Comparison of ENCODE assay signal across 7 mouse cellular contexts in the genomic region with DNA sequence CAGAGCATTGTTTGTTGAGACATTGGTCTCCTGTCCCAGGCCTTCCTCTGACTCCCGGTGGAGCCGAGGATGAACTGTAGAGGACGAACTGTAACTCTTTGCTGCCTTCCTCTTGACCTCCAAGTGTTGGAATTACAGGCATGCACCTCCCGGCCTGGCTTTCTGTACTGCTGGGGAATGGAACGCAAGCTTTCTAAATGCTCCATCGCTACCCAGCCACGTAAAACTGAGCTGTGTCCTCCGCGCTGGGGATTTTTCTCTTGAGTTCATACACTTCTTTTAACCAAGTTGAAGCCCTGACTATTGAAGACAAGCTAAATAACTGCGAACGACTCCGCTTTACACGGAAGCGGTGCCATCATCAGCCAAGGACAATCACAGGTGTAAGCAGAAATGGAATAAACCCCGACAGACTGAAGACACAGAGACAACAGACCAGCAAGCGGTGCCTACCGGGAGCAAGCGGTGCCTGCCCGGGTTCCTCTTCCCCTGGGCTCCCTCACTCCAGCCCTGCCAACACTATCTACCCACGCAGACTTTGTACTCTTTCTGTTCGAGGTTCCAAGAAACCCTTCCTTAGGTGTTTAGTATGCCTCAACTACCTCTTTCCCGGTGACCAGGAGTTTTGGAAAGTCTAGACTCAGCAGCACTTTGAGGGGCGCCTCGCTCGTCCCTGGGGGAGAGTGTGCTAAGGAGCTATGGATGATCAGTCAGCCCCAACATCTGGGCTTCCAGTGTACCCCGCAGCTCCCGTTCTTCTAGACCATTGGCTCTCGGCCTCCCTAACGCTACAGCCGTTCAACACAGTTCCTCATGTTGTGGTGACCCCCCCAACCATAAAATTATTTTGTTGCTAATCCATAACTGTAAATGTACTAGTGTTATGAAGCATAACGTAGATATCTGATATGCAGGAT. TPM values are rescaled to one million over a fixed set of nuclear protein-coding genes. Genes with fewer than 3 reads are reported as not detected.
DNase-seq lines count a peak whose midpoint lies in the region; ATAC-seq and TF ChIP-seq lines count a peak whose summit lies in the region.

No protein-coding gene starts in this region.

- no peak overlapping the region for H3K9ac ChIP-seq in embryonic facial prominence, embryonic 12.5 days
- peak overlapping the region; percentile 41 for H3K9ac ChIP-seq in heart, postnatal 0 days (replicated peaks; ENCODE audit: low read depth, low read length)

- peak overlapping the region; percentile 40 for H3K4me2 ChIP-seq in embryonic facial prominence, embryonic 12.5 days (replicated peaks)
- peak overlapping the region; percentile 50 for H3K4me2 ChIP-seq in heart, postnatal 0 days (ENCODE audit: low read depth, low read length)

- 15% methylated on average over 31 of the region's 31 CpGs for WGBS in embryonic facial prominence, embryonic 12.5 days
- WGBS in heart, postnatal 0 days = 15% methylated on average over 31 of the region's 31 CpGs

- H3K27me3 ChIP-seq in embryonic facial prominence, embryonic 12.5 days = peaks cover 33% of the 10 kb centered on the region
- no peaks in the 10 kb centered on the region for H3K27me3 ChIP-seq in heart, postnatal 0 days (ENCODE audit: control insufficient read depth, insufficient read depth, low read length)

- TF ChIP-seq CTCF in heart, postnatal 0 days (IDR thresholded peaks at IDR 0.05; ENCODE audit: low read depth) = no peak

- peak overlapping the region; percentile 17; the same call in 1 of the 2 replicates for H3K27ac ChIP-seq in embryonic facial prominence, embryonic 12.5 days
- H3K27ac ChIP-seq in heart, postnatal 0 days (ENCODE audit: low read depth) = peak overlapping the region; percentile 96

- TF ChIP-seq EP300 in heart, postnatal 0 days (IDR thresholded peaks at IDR 0.05; ENCODE audit: low read depth) = 0 out of 2 replicates have a peak, but pooled peaks have one; percentile 37

- H3K4me1 ChIP-seq in embryonic facial prominence, embryonic 12.5 days = peaks cover 20% of the 10 kb centered on the region; the same call in 1 of the 2 replicates
- H3K4me1 ChIP-seq in heart, postnatal 0 days (ENCODE audit: control insufficient read depth, insufficient read depth) = peaks cover 36% of the 10 kb centered on the region

- H3K9me3 ChIP-seq in embryonic facial prominence, embryonic 12.5 days = no peaks in the 10 kb centered on the region
- H3K9me3 ChIP-seq in heart, postnatal 0 days (replicated peaks; ENCODE audit: control insufficient read depth, low read length) = no peaks in the 10 kb centered on the region

- 0 out of 2 replicates have a peak overlapping the region, but pooled peaks have one; percentile 5 for H3K4me3 ChIP-seq in embryonic facial prominence, embryonic 12.5 days
- H3K4me3 ChIP-seq in heart, postnatal 0 days (ENCODE audit: low read depth, low read length) = peak overlapping the region; percentile 19

- no peak for ATAC-seq in embryonic facial prominence, embryonic 12.5 days (ENCODE audit: insufficient number of reproducible peaks, insufficient read depth, low FRiP score, low TSS enrichment)
- peak; percentile 55 for ATAC-seq in heart, postnatal 0 days (ENCODE audit: insufficient read depth, low read depth)
- peak; percentile 46 for ATAC-seq in megakaryocyte-erythroid progenitor cell, adult 5-6 weeks (replicated peaks; ENCODE audit: low FRiP score, low TSS enrichment, poor library complexity, severe bottlenecking)
- ATAC-seq in cerebellum, adult (ENCODE audit: insufficient number of reproducible peaks, low FRiP score, low TSS enrichment) = no peak; the same call in 1 of the 2 replicates

- H3K36me3 ChIP-seq in embryonic facial prominence, embryonic 12.5 days = no peaks in the 10 kb centered on the region
- no peaks in the 10 kb centered on the region for H3K36me3 ChIP-seq in heart, postnatal 0 days (replicated peaks; ENCODE audit: control insufficient read depth, insufficient read depth, low read length)

- intact Hi-C loops in gastrocnemius, postnatal 14 days (cut with DNase I; ENCODE audit: low total_unique reads) = no loop called here

- peak; percentile 67 for DNase-seq in heart, postnatal 0 days (ENCODE audit: low spot score)
- peak; percentile 42 to 68 for DNase-seq in kidney, postnatal 4 days
- no peak for DNase-seq in left cerebral cortex, adult 18-20 months (ENCODE audit: low spot score in 2 of 2)
- no peak for DNase-seq in gastrocnemius, postnatal 14 days

RNA-seq across cellular contexts. Expression of a gene that starts 24.3 kb away (rescaled TPM):
- polyA plus RNA-seq in embryonic facial prominence, embryonic 12.5 days (2016; fragmentation: Nextera tagmentation; extraction: Ambion mirVana) = 2.9 and 3.0 TPM in 2 replicates
- 42.0 and 47.1 TPM in 2 replicates for total RNA-seq in heart, postnatal 0 days (2014; rRNA removed; ENCODE audit: low replicate concordance)
- 10.1 and 10.5 TPM in 2 replicates for polyA plus RNA-seq in heart, postnatal 0 days (2015; fragmentation: Nextera tagmentation; extraction: Ambion mirVana)
- total RNA-seq in megakaryocyte-erythroid progenitor cell, adult 5-6 weeks (2014; fragmentation: Nextera tagmentation) = 6.9 and 13.4 TPM in 2 replicates
- total RNA-seq in megakaryocyte-erythroid progenitor cell, adult 5-6 weeks (2017) = 12.9 and 15.0 TPM in 2 replicates
- 1 to 10 TPM; 2.6 TPM for total RNA-seq in left cerebral cortex, adult 18-20 months (2021)
- total RNA-seq in gastrocnemius, postnatal 14 days (2021) = 1 to 10 TPM; 1.6 to 1.8 TPM

RNA-seq across cellular contexts. Expression of a gene that starts 25.5 kb away (rescaled TPM):
- polyA plus RNA-seq in embryonic facial prominence, embryonic 12.5 days (2016; fragmentation: Nextera tagmentation; extraction: Ambion mirVana) = 50.4 and 54.2 TPM in 2 replicates
- total RNA-seq in heart, postnatal 0 days (2014; rRNA removed; ENCODE audit: low replicate concordance) = 9.1 and 12.3 TPM in 2 replicates
- 35.9 and 37.6 TPM in 2 replicates for polyA plus RNA-seq in heart, postnatal 0 days (2015; fragmentation: Nextera tagmentation; extraction: Ambion mirVana)
- total RNA-seq in megakaryocyte-erythroid progenitor cell, adult 5-6 weeks (2014; fragmentation: Nextera tagmentation) = 17.4 and 20.3 TPM in 2 replicates
- total RNA-seq in megakaryocyte-erythroid progenitor cell, adult 5-6 weeks (2017) = 19.4 and 27.4 TPM in 2 replicates
- total RNA-seq in left cerebral cortex, adult 18-20 months (2021) = 10 to 100 TPM; 38.6 to 38.9 TPM
- 10 to 100 TPM; 12.1 to 15.0 TPM for total RNA-seq in gastrocnemius, postnatal 14 days (2021)

RNA-seq across cellular contexts. Expression of a gene that starts 40.8 kb away (rescaled TPM):
- 44.9 and 52.7 TPM in 2 replicates for polyA plus RNA-seq in embryonic facial prominence, embryonic 12.5 days (2016; fragmentation: Nextera tagmentation; extraction: Ambion mirVana)
- 16.1 and 48.3 TPM in 2 replicates for total RNA-seq in heart, postnatal 0 days (2014; rRNA removed; ENCODE audit: low replicate concordance)
- 32.7 and 35.1 TPM in 2 replicates for polyA plus RNA-seq in heart, postnatal 0 days (2015; fragmentation: Nextera tagmentation; extraction: Ambion mirVana)
- 9.4 and 19.1 TPM in 2 replicates for total RNA-seq in megakaryocyte-erythroid progenitor cell, adult 5-6 weeks (2014; fragmentation: Nextera tagmentation)
- total RNA-seq in megakaryocyte-erythroid progenitor cell, adult 5-6 weeks (2017) = 20.4 and 38.6 TPM in 2 replicates
- 10 to 100 TPM; 13.2 to 15.0 TPM for total RNA-seq in left cerebral cortex, adult 18-20 months (2021)
- total RNA-seq in gastrocnemius, postnatal 14 days (2021) = 10 to 100 TPM; 13.6 to 14.0 TPM

Comparison
In these comparisons a context has a peak if more than half of its experiments do, and no peak if none do; other contexts are left out.
1. ATAC-seq: peak in heart, postnatal 0 days (single experiment) and megakaryocyte-erythroid progenitor cell, adult 5-6 weeks (single experiment); none in embryonic facial prominence, embryonic 12.5 days (single experiment) and cerebellum, adult (single experiment).
2. DNase-seq: peak in heart, postnatal 0 days (single experiment) and kidney, postnatal 4 days (2 of 2); none in left cerebral cortex, adult 18-20 months (0 of 2) and gastrocnemius, postnatal 14 days (single experiment).